9 mouse cellular contexts compared by ENCODE assay signal in genomic region chr5:124598224-124599174, GRCm38 (mm10). TPM values are rescaled to one million over a fixed set of nuclear protein-coding genes. Genes with fewer than 3 reads are reported as not detected.
DNase-seq lines count a peak whose midpoint lies in the region; ATAC-seq and TF ChIP-seq lines count a peak whose summit lies in the region.
"Had no signal": no experiment of that assay in that cellular context is flagged by ENCODE, and none has a peak within 500 bp of the region (broad histone marks: within the 10 kb centered on the region; RNA-seq: fewer than 3 reads in every experiment).

No protein-coding gene starts in this region.

- H3K36me3 ChIP-seq in forebrain, embryonic 11.5 days (ENCODE audit: control insufficient read depth, insufficient read depth, low read length), result peaks cover 2% of the 10 kb centered on the region; the same call in 1 of the 2 replicates
- H3K36me3 ChIP-seq in heart, embryonic 14.5 days (ENCODE audit: control insufficient read depth, insufficient read depth, low read length), result peaks cover 38% of the 10 kb centered on the region
- peaks cover 14% of the 10 kb centered on the region; the same call in 1 of the 2 replicates for H3K36me3 ChIP-seq in kidney, postnatal 0 days (ENCODE audit: insufficient read depth, low read length)

- WGBS in forebrain, embryonic 11.5 days, result 7% methylated on average over 30 of the region's 30 CpGs
- WGBS in heart, embryonic 14.5 days, result 7% methylated on average over 30 of the region's 30 CpGs
- 7% methylated on average over 30 of the region's 30 CpGs for WGBS in kidney, postnatal 0 days

- no peaks in the 10 kb centered on the region for H3K27me3 ChIP-seq in forebrain, embryonic 11.5 days (ENCODE audit: control insufficient read depth, insufficient read depth, low read length)
- no peaks in the 10 kb centered on the region for H3K27me3 ChIP-seq in heart, embryonic 14.5 days (ENCODE audit: control insufficient read depth, insufficient read depth, low read length)
- no peaks in the 10 kb centered on the region for H3K27me3 ChIP-seq in kidney, postnatal 0 days (ENCODE audit: insufficient read depth, low read length)

- H3K4me2 ChIP-seq in forebrain, embryonic 11.5 days (ENCODE audit: low read depth, low read length, severe bottlenecking), result peak overlapping the region; percentile 79
- peak overlapping the region; percentile 93 for H3K4me2 ChIP-seq in heart, embryonic 14.5 days (ENCODE audit: low read length)
- H3K4me2 ChIP-seq in kidney, postnatal 0 days (ENCODE audit: low read length), result peak overlapping the region; percentile 88

- peak overlapping the region; percentile 93 for H3K4me3 ChIP-seq in forebrain, embryonic 11.5 days (ENCODE audit: low read depth, low read length)
- H3K4me3 ChIP-seq in heart, embryonic 14.5 days (ENCODE audit: control insufficient read depth in 1 of 2, insufficient read depth in 1 of 2, low read depth in 1 of 2, low read length in 2 of 2), result peak overlapping the region; percentile 75 to 80
- peak overlapping the region; percentile 86 for H3K4me3 ChIP-seq in kidney, postnatal 0 days (replicated peaks; ENCODE audit: low read depth, low read length)

- ATAC-seq in cerebellum, adult (ENCODE audit: insufficient number of reproducible peaks, low FRiP score, low TSS enrichment), result peak; percentile 100
- peak; percentile 100 for ATAC-seq in forebrain, embryonic 11.5 days (replicated peaks; ENCODE audit: low FRiP score)
- peak; percentile 98 for ATAC-seq in heart, embryonic 14.5 days (ENCODE audit: insufficient number of reproducible peaks, insufficient read depth, low FRiP score, low read depth)
- peak; percentile 99 for ATAC-seq in kidney, postnatal 0 days (replicated peaks; ENCODE audit: low FRiP score, low read depth)
- peak; percentile 30; the same call in 1 of the 2 replicates for ATAC-seq in monocyte, adult 5-6 weeks (replicated peaks; ENCODE audit: insufficient number of reproducible peaks, low FRiP score, low TSS enrichment, poor library complexity, severe bottlenecking)

- H3K4me1 ChIP-seq in forebrain, embryonic 11.5 days (replicated peaks; ENCODE audit: control insufficient read depth, insufficient read depth, low read length), result no peaks in the 10 kb centered on the region
- peaks cover 2 to 4% of the 10 kb centered on the region in 2 experiments; a peak in 2 of 4 replicates for H3K4me1 ChIP-seq in heart, embryonic 14.5 days (ENCODE audit: control insufficient read depth in 2 of 2, insufficient read depth in 2 of 2, low read length in 2 of 2)
- H3K4me1 ChIP-seq in kidney, postnatal 0 days (replicated peaks; ENCODE audit: insufficient read depth, low read length), result peaks cover 4% of the 10 kb centered on the region; the same call in 1 of the 2 replicates

- TF ChIP-seq CTCF in kidney, postnatal 0 days (IDR thresholded peaks at IDR 0.05; ENCODE audit: low read depth), result no peak

- no peak overlapping the region for H3K27ac ChIP-seq in forebrain, embryonic 11.5 days (ENCODE audit: low read depth, low read length)
- H3K27ac ChIP-seq in heart, embryonic 14.5 days (replicated peaks in 1 of 2; ENCODE audit: control insufficient read depth in 1 of 2, insufficient read depth in 1 of 2, low read depth in 2 of 2, low read length in 2 of 2), result no peak overlapping the region
- no peak overlapping the region for H3K27ac ChIP-seq in kidney, postnatal 0 days

- no peaks in the 10 kb centered on the region for H3K9me3 ChIP-seq in forebrain, embryonic 11.5 days (ENCODE audit: control insufficient read depth, low read length)
- H3K9me3 ChIP-seq in heart, embryonic 14.5 days (ENCODE audit: control insufficient read depth, low read length), result no peaks in the 10 kb centered on the region
- H3K9me3 ChIP-seq in kidney, postnatal 0 days (replicated peaks; ENCODE audit: low read length), result no peaks in the 10 kb centered on the region
- H3K9me3 ChIP-seq: G1E had no signal

- H3K9ac ChIP-seq in forebrain, embryonic 11.5 days (ENCODE audit: low read length), result peak overlapping the region; percentile 78
- peak overlapping the region; percentile 73 for H3K9ac ChIP-seq in heart, embryonic 14.5 days (ENCODE audit: low read length)
- H3K9ac ChIP-seq in kidney, postnatal 0 days (ENCODE audit: low read depth, low read length), result peak overlapping the region; percentile 66

- DNase-seq in CD4-positive, CD25-positive, alpha-beta regulatory T cell, adult 2 months (ENCODE audit: low read depth, low spot score), result peak; percentile 87
- DNase-seq in forebrain, embryonic 11.5 days (ENCODE audit: low spot score), result peak; percentile 93
- peak; percentile 99 for DNase-seq in kidney, postnatal 0 days (ENCODE audit: low spot score)
- peak; percentile 84 for DNase-seq in liver
- peak; percentile 32 to 60 for DNase-seq in spleen, postnatal 14 days (ENCODE audit: low spot score in 2 of 2)

RNA-seq across cellular contexts. Expression of gene Gtf2h3, which starts 19.6 kb away (rescaled TPM):
- 80.6 and 83.2 TPM in 2 replicates for polyA plus RNA-seq in forebrain, embryonic 11.5 days (2014; fragmentation: Nextera tagmentation; extraction: Ambion mirVana)
- 33.5 and 34.1 TPM in 2 replicates for polyA plus RNA-seq in heart, embryonic 14.5 days (2014; fragmentation: Nextera tagmentation; extraction: Ambion mirVana)
- 44.6 and 49.3 TPM in 2 replicates for polyA plus RNA-seq in kidney, postnatal 0 days (2015; fragmentation: Nextera tagmentation; extraction: Ambion mirVana)
- 12.7 to 25.2 TPM (median 15.0 TPM) in 3 replicates for total RNA-seq in monocyte, adult 5-6 weeks (2017)

RNA-seq across cellular contexts. Expression of gene Eif2b1, which starts 19.6 kb away (rescaled TPM):
- 74.5 and 84.0 TPM in 2 replicates for polyA plus RNA-seq in forebrain, embryonic 11.5 days (2014; fragmentation: Nextera tagmentation; extraction: Ambion mirVana)
- 57.6 and 60.4 TPM in 2 replicates for polyA plus RNA-seq in heart, embryonic 14.5 days (2014; fragmentation: Nextera tagmentation; extraction: Ambion mirVana)
- polyA plus RNA-seq in kidney, postnatal 0 days (2015; fragmentation: Nextera tagmentation; extraction: Ambion mirVana), result 64.4 and 66.0 TPM in 2 replicates
- total RNA-seq in monocyte, adult 5-6 weeks (2017), result 21.2 to 26.1 TPM (median 23.4 TPM) in 3 replicates

RNA-seq across cellular contexts. Expression of gene Atp6v0a2, which starts 29.9 kb away (rescaled TPM):
- 49.6 and 52.7 TPM in 2 replicates for polyA plus RNA-seq in forebrain, embryonic 11.5 days (2014; fragmentation: Nextera tagmentation; extraction: Ambion mirVana)
- polyA plus RNA-seq in heart, embryonic 14.5 days (2014; fragmentation: Nextera tagmentation; extraction: Ambion mirVana), result 32.4 and 35.9 TPM in 2 replicates
- 33.6 and 34.5 TPM in 2 replicates for polyA plus RNA-seq in kidney, postnatal 0 days (2015; fragmentation: Nextera tagmentation; extraction: Ambion mirVana)
- 26.6 to 55.9 TPM (median 27.8 TPM) in 3 replicates for total RNA-seq in monocyte, adult 5-6 weeks (2017)

RNA-seq across cellular contexts. Expression of gene Ddx55, which starts 45.8 kb away (rescaled TPM):
- polyA plus RNA-seq in forebrain, embryonic 11.5 days (2014; fragmentation: Nextera tagmentation; extraction: Ambion mirVana), result 16.5 and 18.3 TPM in 2 replicates
- 6.5 and 8.3 TPM in 2 replicates for polyA plus RNA-seq in heart, embryonic 14.5 days (2014; fragmentation: Nextera tagmentation; extraction: Ambion mirVana)
- polyA plus RNA-seq in kidney, postnatal 0 days (2015; fragmentation: Nextera tagmentation; extraction: Ambion mirVana), result 7.5 and 8.3 TPM in 2 replicates
- 23.3 to 32.0 TPM (median 28.7 TPM) in 3 replicates for total RNA-seq in monocyte, adult 5-6 weeks (2017)

RNA-seq across cellular contexts. Expression of gene Tmed2, which starts 58.0 kb away (rescaled TPM):
- 445 and 465 TPM in 2 replicates for polyA plus RNA-seq in forebrain, embryonic 11.5 days (2014; fragmentation: Nextera tagmentation; extraction: Ambion mirVana)
- polyA plus RNA-seq in heart, embryonic 14.5 days (2014; fragmentation: Nextera tagmentation; extraction: Ambion mirVana), result 437 and 446 TPM in 2 replicates
- 561 and 572 TPM in 2 replicates for polyA plus RNA-seq in kidney, postnatal 0 days (2015; fragmentation: Nextera tagmentation; extraction: Ambion mirVana)
- total RNA-seq in monocyte, adult 5-6 weeks (2017), result 574 to 1,047 TPM (median 1,041 TPM) in 3 replicates

Comparison
In these comparisons a context has a peak if more than half of its experiments do, and no peak if none do; other contexts are left out.
1. DNase-seq: peak in every context shown above with its lines; median percentile 99 in kidney, postnatal 0 days; 93 in forebrain, embryonic 11.5 days; 87 in CD4-positive, CD25-positive, alpha-beta regulatory T cell, adult 2 months; 84 in liver; 46 in spleen, postnatal 14 days.
2. ATAC-seq: peak in every context shown above with its lines; median percentile 100 in cerebellum, adult; 100 in forebrain, embryonic 11.5 days; 99 in kidney, postnatal 0 days; 98 in heart, embryonic 14.5 days; 30 in monocyte, adult 5-6 weeks.